In genomic region chr1:186555441-186555975, GRCm38 (mm10) we compare ENCODE assay signal across 19 mouse cellular contexts.
DNase-seq lines count a peak whose midpoint lies in the region; ATAC-seq and TF ChIP-seq lines count a peak whose summit lies in the region.
"Had no signal": no experiment of that assay in that cellular context is flagged by ENCODE, and none has a peak within 500 bp of the region (broad histone marks: within the 10 kb centered on the region; RNA-seq: fewer than 3 reads in every experiment).

No protein-coding gene starts in this region.

- 0 out of 2 replicates have a peak overlapping the region, but pooled peaks have one; percentile 25 for H3K27ac ChIP-seq in layer of hippocampus, adult 2 months
- peak overlapping the region; percentile 72 for H3K27ac ChIP-seq in heart, embryonic 12.5 days (ENCODE audit: poor library complexity, severe bottlenecking)
- H3K27ac ChIP-seq: embryonic facial prominence, embryonic 10.5 days; gastrocnemius, adult 2 months; hindbrain, embryonic 15.5 days; midbrain, embryonic 10.5 days; neural tube, embryonic 13.5 days; stomach, postnatal 0 days had no signal

- peak; percentile 71 for ATAC-seq in heart, embryonic 12.5 days (ENCODE audit: insufficient number of reproducible peaks, low FRiP score)
- ATAC-seq: forebrain, embryonic 14.5 days; intestine, embryonic 16.5 days had no signal

- 0 out of 2 replicates have a peak, but pooled peaks cover 10% of the 10 kb centered on the region for H3K27me3 ChIP-seq in heart, embryonic 12.5 days (replicated peaks)
- H3K27me3 ChIP-seq: hindbrain, embryonic 15.5 days; neural tube, embryonic 13.5 days had no signal

- no peaks in the 10 kb centered on the region for H3K9me3 ChIP-seq in heart, embryonic 12.5 days (replicated peaks)
- H3K9me3 ChIP-seq: embryonic facial prominence, embryonic 10.5 days; hindbrain, embryonic 15.5 days; midbrain, embryonic 10.5 days; neural tube, embryonic 13.5 days had no signal

- H3K4me1 ChIP-seq in heart, embryonic 12.5 days (replicated peaks): peaks cover 20% of the 10 kb centered on the region
- H3K4me1 ChIP-seq: hindbrain, embryonic 15.5 days; midbrain, embryonic 10.5 days; neural tube, embryonic 13.5 days had no signal

- no peaks in the 10 kb centered on the region for H3K36me3 ChIP-seq in heart, embryonic 12.5 days
- H3K36me3 ChIP-seq: embryonic facial prominence, embryonic 10.5 days; hindbrain, embryonic 15.5 days; midbrain, embryonic 10.5 days; neural tube, embryonic 13.5 days had no signal

- WGBS in heart, embryonic 12.5 days: 3% methylated on average over 6 of the region's 6 CpGs

- intact Hi-C loops in heart, postnatal 10 days (cut with DNase I): no loop called here

- H3K4me3 ChIP-seq in layer of hippocampus, adult 2 months: no peak overlapping the region
- no peak overlapping the region for H3K4me3 ChIP-seq in heart, embryonic 12.5 days
- H3K4me3 ChIP-seq: embryonic facial prominence, embryonic 10.5 days; gastrocnemius, adult 2 months; hindbrain, embryonic 15.5 days; midbrain, embryonic 10.5 days; neural tube, embryonic 13.5 days had no signal

- H3K9ac ChIP-seq in heart, embryonic 12.5 days: no peak overlapping the region
- H3K9ac ChIP-seq: hindbrain, embryonic 15.5 days; neural tube, embryonic 13.5 days had no signal

- peak overlapping the region; percentile 34 for H3K4me2 ChIP-seq in heart, embryonic 12.5 days
- H3K4me2 ChIP-seq: hindbrain, embryonic 15.5 days; neural tube, embryonic 13.5 days had no signal

- no peak for DNase-seq in layer of hippocampus, adult 2 months (ENCODE audit: low spot score in 2 of 2)
- no peak for DNase-seq in layer of hippocampus, postnatal 25 days (ENCODE audit: extremely low spot score in 1 of 2, low spot score in 1 of 2)
- DNase-seq in heart, postnatal 10 days: peak; percentile 31 to 35
- DNase-seq in lung, postnatal 4 days: peak; percentile 20 to 28
- DNase-seq in right cerebral cortex, postnatal 25 days: no peak
- DNase-seq in testis, postnatal 10 days (ENCODE audit: low spot score): no peak
- DNase-seq: cerebellum, adult 9-11 months; gastrocnemius, adult 2 months; kidney, postnatal 36 days; right cerebral cortex, postnatal 14 days; thymus, postnatal 25 days had no signal

- no peak for TF ChIP-seq CTCF in layer of hippocampus, adult 2 months (conservative IDR thresholded peaks at IDR 0.05)

Comparison
In these comparisons a context has a peak if more than half of its experiments do, and no peak if none do; other contexts are left out.
1. DNase-seq: peak in heart, postnatal 10 days (2 of 2) and lung, postnatal 4 days (2 of 2); none in layer of hippocampus, adult 2 months (0 of 2), layer of hippocampus, postnatal 25 days (0 of 2), right cerebral cortex, postnatal 25 days (single experiment) and testis, postnatal 10 days (single experiment).